Mouse (Mus musculus) liver, embryonic 16.5 days (tissue): ENCODE data around the gene Nup214. TPM values are rescaled to one million over a fixed set of nuclear protein-coding genes. Genes with fewer than 3 reads are reported as not detected.
A peak's percentile ranks its signal among the peaks of the same experiment; 100 is the strongest.

Source experiments
- ATAC-seq: fragments of 200-750 bp; cut with Nextera tagmentation; 2 replicates; pipeline ENCODE4 v1.8.0; 2017; ENCODE audit warnings: low read depth, mild to moderate bottlenecking, moderate number of reproducible peaks, moderate library complexity
- H3K27ac ChIP-seq: fragments of 300-500 bp; sonication (generic); 2 replicates; pipeline ENCODE4 v1.5.1; 2014; ENCODE audit warnings: mild to moderate bottlenecking, low read length
- H3K27me3 ChIP-seq: fragments of 300-500 bp; sonication (generic); 2 replicates; pipeline ENCODE4 v1.6.1; 2014; ENCODE audit warnings: low read depth, low read length, mixed read lengths; ENCODE audit not compliant: control insufficient read depth, insufficient read depth
- H3K36me3 ChIP-seq: fragments of 300-500 bp; sonication (generic); 2 replicates; pipeline ENCODE4 v1.6.1; 2014; ENCODE audit warnings: mild to moderate bottlenecking; ENCODE audit not compliant: control insufficient read depth, insufficient read depth
- H3K4me1 ChIP-seq: fragments of 300-500 bp; sonication (generic); 2 replicates; pipeline ENCODE4 v1.6.1; 2014; ENCODE audit warnings: low read depth, low read length, mixed read lengths; ENCODE audit not compliant: control insufficient read depth
- H3K4me2 ChIP-seq: fragments of 300-500 bp; sonication (generic); 2 replicates; pipeline ENCODE4 v1.6.1; 2014; ENCODE audit warnings: low read depth, low read length, mixed read lengths
- H3K4me3 ChIP-seq: fragments of 300-500 bp; sonication (generic); 2 replicates; pipeline ENCODE4 v1.5.1; 2014; ENCODE audit warnings: low read depth, mild to moderate bottlenecking, low read length
- H3K9ac ChIP-seq: fragments of 300-500 bp; sonication (generic); 2 replicates; pipeline ENCODE4 v1.6.1; 2014; ENCODE audit warnings: low read depth, low read length
- H3K9me3 ChIP-seq: fragments of 300-500 bp; sonication (generic); replicated peaks from 2 replicates; pipeline ENCODE4 v1.6.1; 2016; ENCODE audit warnings: low read length; ENCODE audit not compliant: control insufficient read depth
- WGBS: fragments of 180-500 bp; shearing (Covaris S2); extraction: QIAGEN DNeasy Blood & Tissue Kit; methylation state at CpG from one replicate; pipeline ENCODE4 v1.1.7; 2014; ENCODE audit not compliant: insufficient replicate concordance; 5-methylcytosine and 5-hydroxymethylcytosine counted together
- polyA plus RNA-seq: library from polyadenylated mRNA; unstranded; fragments of >200 nt; fragmentation: Nextera tagmentation; extraction: Ambion mirVana; gene quantifications from 2 replicates; pipeline ENCODE4 v1.2.1, GENCODE M21; 2015

Nup214 gene
- polyA plus RNA-seq, 1 experiment from 2014 or later = 34.4 TPM

DNA sequence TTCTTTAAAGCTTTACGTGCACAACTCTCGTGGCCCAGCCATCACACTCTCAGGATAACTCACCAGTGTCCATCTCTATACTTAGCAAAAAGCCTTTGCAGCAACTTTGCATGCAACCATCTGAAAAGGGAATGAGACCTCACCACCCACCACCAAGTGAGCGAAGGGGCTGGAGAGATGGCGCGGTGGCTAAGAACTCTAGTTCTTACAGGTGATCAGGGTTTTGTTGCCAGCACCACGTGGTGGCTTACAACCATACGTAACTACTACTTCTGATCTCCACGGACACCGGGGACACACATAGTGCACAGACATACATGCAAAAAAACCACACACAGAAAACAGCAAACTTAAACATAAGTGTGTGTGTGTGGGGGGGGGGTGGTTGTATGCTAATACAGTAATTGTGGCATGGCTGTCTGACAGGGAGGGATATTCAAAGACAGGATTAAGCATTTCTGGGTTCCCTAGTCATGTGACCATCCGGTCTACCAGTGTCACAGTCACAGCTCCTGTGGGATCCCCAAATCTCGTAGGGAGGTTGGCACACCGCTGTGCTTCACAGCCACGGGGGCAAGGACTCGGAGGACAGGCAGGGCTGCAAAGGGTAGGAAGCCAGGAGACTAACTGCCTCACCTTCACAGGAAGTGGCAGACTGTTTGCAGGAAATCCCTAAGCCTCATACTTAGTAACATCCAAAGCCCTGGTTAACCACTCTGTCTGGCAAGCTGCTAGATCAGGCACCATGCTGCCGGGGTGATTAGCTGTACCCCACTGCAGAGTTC lies 88.6 kb downstream of the Nup214 start:
- Histone ChIP-seq H3K36me3 (peaks cover 6% of the 10 kb centered on the region; the same call in 1 of the 2 replicates), H3K4me1 (peaks cover 42% of the 10 kb centered on the region), H3K27me3 (no peaks in the 10 kb centered on the region), H3K9ac (peak overlapping the region; percentile 36; the same call in 1 of the 2 replicates), H3K4me3 (no peak overlapping the region), H3K4me2 (peak overlapping the region; percentile 45; the same call in 1 of the 2 replicates), H3K9me3 (no peaks in the 10 kb centered on the region), H3K27ac (peak overlapping the region; percentile 83)
- WGBS = 61% methylated on average over 15 of the region's 15 CpGs
- no peak for ATAC-seq

DNA sequence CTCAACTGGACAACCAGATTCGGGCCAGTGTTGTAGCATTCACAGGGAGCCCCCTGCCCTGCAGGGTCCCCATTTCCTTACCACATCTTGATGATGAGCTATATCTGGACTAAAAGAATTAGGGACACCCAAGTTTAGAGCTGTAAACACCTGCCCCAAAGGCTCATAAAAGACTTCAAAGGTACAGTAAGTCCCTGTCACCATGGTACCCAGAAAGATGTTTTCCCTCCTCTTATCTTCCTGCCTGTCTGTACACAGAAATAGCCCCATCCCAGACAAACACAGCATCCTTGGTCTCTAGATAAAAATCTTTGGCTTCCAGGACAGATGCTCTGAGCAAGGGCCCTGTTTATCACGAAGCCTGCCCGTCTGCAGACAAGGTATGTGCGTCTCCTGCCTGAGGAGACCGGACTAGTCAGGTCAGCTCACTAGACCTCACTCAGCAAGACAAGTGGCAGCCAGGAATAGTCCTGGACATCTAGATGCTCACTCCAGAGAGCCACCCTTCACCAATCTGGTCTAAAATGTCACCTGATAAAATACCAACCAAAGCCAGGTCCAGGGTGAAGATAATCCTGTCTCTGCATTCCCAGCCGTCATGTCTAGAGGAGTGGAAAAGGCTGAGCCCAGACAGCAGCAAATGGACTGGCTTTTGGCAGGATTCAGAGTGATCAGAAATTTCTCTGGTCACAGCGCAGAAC lies 89.4 kb downstream of the Nup214 start:
- Histone ChIP-seq H3K27me3 (no peaks in the 10 kb centered on the region), H3K4me3 (no peak overlapping the region), H3K9ac (no peak overlapping the region), H3K4me2 (no peak overlapping the region), H3K36me3 (peaks cover 11% of the 10 kb centered on the region; the same call in 1 of the 2 replicates), H3K4me1 (peaks cover 42% of the 10 kb centered on the region), H3K9me3 (no peaks in the 10 kb centered on the region), H3K27ac (peak overlapping the region; percentile 83)
- ATAC-seq = no peak
- 53% methylated on average over 7 of the region's 7 CpGs for WGBS

DNA sequence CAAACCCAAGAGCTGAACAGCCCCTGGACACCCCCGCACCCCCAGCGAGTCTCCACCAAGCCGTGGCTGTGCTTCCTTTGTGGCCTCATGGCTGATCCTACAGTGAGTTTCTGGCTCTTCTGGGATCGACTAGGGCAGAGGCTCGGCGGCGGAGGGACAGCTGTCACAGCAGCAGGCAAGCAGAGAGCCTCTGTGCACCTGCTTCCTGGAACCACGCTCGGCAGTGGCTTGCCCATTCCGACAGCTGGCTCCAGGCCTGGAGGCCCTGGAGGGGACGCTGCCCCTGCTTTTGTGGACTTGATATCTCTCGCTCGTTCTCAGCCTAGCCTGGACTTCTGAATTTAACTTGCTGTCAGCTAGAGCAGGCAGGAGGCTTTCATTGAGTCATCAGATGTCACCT lies 90.7 kb downstream of the Nup214 start:
- ATAC-seq = no peak
- H3K4me2 ChIP-seq = no peak overlapping the region
- peaks cover 22% of the 10 kb centered on the region for H3K36me3 ChIP-seq
- no peak overlapping the region for H3K9ac ChIP-seq
- H3K27ac ChIP-seq = peak overlapping the region; percentile 30
- H3K27me3 ChIP-seq = no peaks in the 10 kb centered on the region
- H3K4me3 ChIP-seq = no peak overlapping the region
- no peaks in the 10 kb centered on the region for H3K9me3 ChIP-seq
- 50% methylated on average over 13 of the region's 13 CpGs for WGBS
- peaks cover 42% of the 10 kb centered on the region for H3K4me1 ChIP-seq

DNA sequence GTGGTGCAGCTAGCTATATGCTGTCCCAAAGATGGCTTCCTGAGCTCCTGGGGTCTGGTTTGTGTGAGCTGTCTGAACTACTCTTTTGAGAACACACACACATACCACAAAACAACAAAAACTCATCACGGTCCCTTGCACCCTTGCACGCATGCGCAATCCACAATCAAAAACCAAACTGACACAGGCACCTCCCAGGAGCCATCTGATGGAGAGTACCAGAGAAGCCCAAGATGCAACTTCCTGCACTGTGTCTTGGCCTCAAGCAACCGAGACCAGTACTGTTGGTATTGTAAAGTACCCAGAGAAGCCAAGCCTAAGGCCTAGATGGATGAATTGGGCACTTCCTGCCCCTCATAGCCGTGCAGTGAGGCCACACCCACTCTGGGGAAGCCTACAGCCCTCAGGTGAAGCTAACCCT lies 91.1 kb downstream of the Nup214 start:
- peaks cover 22% of the 10 kb centered on the region for H3K36me3 ChIP-seq
- WGBS = 63% methylated on average over 5 of the region's 5 CpGs

DNA sequence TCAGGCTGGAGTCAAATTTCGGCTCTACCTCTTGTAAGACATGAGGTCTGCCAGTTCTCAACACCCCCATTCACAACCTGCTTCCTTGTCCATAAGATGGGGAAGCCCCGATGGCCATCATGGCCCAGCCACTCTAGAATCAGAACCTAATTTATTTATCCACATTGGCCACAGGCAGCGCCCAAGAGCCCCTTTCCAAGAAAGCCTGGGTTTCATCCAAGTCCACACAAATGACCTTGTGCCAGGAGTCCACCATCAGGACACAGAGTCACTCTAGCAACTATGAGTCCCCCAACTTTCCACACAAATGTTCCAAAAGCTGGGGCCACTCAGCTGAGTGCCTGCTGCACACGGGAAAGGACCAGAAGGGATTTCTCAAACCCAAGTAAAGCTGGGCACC lies 91.8 kb downstream of the Nup214 start:
- Histone ChIP-seq H3K9me3 (no peaks in the 10 kb centered on the region), H3K4me3 (no peak overlapping the region), H3K36me3 (peaks cover 22% of the 10 kb centered on the region), H3K27me3 (no peaks in the 10 kb centered on the region), H3K4me2 (no peak overlapping the region), H3K4me1 (peaks cover 35% of the 10 kb centered on the region), H3K27ac (no peak overlapping the region), H3K9ac (no peak overlapping the region)
- WGBS = 82% methylated on average over 4 of the region's 4 CpGs
- no peak for ATAC-seq

More for the DNA sequence above, 91.1 kb downstream of the Nup214 start:
- Histone ChIP-seq H3K9ac (no peak overlapping the region), H3K27me3 (no peaks in the 10 kb centered on the region), H3K4me1 (peaks cover 41% of the 10 kb centered on the region), H3K27ac (peak overlapping the region; percentile 20; the same call in 1 of the 2 replicates), H3K4me2 (no peak overlapping the region), H3K9me3 (no peaks in the 10 kb centered on the region), H3K4me3 (no peak overlapping the region)
- ATAC-seq = no peak

DNA sequence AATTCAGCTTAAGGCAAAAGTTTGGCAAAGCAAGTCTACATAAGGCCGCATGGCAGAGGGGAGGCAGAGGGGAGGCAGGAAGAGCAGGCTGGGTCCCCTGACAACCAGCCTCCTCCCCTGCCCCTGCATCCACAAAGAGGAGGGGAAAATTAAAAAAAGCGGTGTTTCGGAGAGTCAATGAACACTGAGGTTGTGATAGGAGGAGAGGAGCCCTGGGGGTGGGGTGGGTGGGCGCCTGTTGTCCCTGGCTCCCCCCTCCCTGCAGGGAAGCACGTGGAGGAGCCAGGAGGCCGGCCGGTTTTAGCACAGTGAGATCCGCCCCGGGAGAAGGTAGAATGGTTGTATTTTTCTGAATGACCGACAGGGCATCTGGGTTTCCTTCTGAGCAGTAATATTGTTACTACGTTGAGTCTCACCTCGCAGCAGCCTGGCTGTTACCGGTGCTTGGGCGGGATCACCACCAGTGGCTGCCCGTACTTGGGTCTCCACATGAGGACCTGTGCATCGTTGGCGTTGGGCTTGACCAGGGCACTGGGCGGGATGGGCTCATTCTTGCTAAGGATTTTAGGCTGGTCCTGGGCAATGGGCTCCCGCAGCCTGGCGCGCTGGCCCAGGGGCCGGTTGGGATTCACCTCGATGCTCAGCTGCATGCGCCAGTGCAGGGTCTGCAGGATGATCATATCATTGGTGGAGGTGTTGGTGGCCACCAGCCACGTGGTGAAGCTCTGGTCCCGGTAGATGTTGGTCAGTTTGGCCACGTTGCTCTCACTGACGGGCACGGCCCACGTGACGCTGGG lies 94.8 kb downstream of the Nup214 start:
- Histone ChIP-seq H3K9me3 (no peaks in the 10 kb centered on the region), H3K36me3 (peaks cover 22% of the 10 kb centered on the region), H3K9ac (no peak overlapping the region), H3K27me3 (no peaks in the 10 kb centered on the region), H3K4me3 (no peak overlapping the region), H3K4me1 (peaks cover 5% of the 10 kb centered on the region), H3K27ac (no peak overlapping the region), H3K4me2 (no peak overlapping the region)
- no peak for ATAC-seq
- WGBS = 81% methylated on average over 31 of the region's 31 CpGs

DNA sequence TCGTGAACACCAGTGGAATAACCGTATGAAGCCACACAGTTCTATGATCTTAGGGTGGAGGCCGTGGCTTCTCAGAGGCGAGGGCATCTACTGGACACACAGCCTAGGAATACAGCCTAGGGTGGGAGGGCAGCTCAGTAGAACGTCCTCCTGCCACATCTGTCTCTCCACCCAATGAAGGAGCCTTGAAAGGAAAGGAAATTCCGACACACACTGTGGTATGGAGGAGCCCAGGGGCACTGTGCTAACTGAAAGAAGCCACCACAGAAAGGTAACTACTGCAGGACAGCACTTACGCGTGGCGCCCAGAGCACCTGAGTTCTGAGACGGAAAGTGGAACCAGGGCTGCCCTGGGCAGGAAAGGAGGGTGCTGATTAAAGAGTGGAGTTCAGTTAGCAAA lies 96.5 kb downstream of the Nup214 start:
- no peaks in the 10 kb centered on the region for H3K9me3 ChIP-seq
- H3K4me2 ChIP-seq = no peak overlapping the region
- peaks cover 4% of the 10 kb centered on the region for H3K4me1 ChIP-seq
- WGBS = 87% methylated on average over 10 of the region's 10 CpGs
- H3K36me3 ChIP-seq = peaks cover 21% of the 10 kb centered on the region
- no peak overlapping the region for H3K9ac ChIP-seq
- H3K4me3 ChIP-seq = no peak overlapping the region
- H3K27me3 ChIP-seq = no peaks in the 10 kb centered on the region
- ATAC-seq = no peak
- H3K27ac ChIP-seq = no peak overlapping the region

DNA sequence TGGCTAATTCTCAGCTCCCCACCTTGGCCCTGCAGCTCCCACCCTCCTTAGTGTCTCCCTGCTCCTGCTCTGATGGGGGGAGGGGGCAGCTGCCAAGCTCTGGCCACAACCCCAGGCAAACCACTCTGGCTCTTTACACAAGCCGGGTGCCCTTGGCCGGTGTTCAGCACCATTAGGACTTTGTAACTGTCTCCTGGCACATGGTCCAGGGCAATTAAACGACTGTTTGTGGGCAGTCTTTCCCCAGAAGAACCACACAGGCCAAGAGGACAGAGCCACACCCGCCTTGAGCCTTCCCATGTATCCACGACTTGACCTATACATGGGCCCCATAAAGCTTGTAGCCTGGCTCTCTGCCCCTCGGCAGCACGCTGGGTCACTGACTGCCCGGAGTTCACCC lies 100.2 kb downstream of the Nup214 start:
- peaks cover 20% of the 10 kb centered on the region for H3K4me1 ChIP-seq
- H3K36me3 ChIP-seq = peaks cover 3% of the 10 kb centered on the region
- ATAC-seq = peak; percentile 25; the same call in 1 of the 2 replicates
- no peaks in the 10 kb centered on the region for H3K9me3 ChIP-seq
- H3K27ac ChIP-seq = no peak overlapping the region
- no peaks in the 10 kb centered on the region for H3K27me3 ChIP-seq
- 67% methylated on average over 8 of the region's 8 CpGs for WGBS
- no peak overlapping the region for H3K4me2 ChIP-seq
- H3K9ac ChIP-seq = no peak overlapping the region
- H3K4me3 ChIP-seq = no peak overlapping the region
